Mouse (Mus musculus) retina, embryonic 14.5 days (tissue): Measurements from ENCODE around the gene Mobp.
"Not testable (repeated sequence)": the region's sequence is repeated elsewhere in the genome, so short reads cannot be mapped to it uniquely, and the experiment has no call there.

Experiments
- DNase-seq: peaks from one replicate; pipeline ENCODE4 v3.0.0-alpha.2; 2015; ENCODE audit warnings: low spot score

Mobp gene

DNA sequence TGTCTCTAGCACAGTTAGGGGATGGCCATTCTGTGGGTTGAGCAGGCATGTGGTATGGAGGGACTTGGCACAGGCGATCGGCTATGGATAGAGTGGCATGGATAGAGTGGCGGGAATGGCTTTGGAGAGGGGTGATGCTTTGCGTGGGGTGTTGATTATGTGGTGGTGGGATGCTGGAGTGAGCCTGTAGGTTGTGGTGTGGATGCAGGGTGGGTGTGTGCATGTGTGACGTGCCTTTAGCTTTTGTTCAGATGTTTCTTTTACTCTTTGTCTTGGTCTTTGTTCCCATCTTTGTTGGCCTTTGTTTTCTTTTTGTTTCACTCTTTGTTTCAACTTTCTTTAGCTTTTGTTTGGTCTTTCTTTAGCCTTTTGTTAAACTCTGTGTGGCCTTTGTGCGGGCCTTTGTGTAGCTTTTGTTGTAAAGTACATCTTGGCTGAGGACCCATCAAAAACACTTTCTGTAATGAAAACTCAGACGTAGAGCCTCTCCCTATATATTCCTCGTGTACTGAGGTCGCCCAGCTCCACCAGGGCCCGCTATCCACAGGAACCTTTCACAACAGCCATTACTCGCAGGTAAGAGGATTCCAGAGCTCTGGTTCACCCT lies at the start of gene Mobp:
Gene Mobp, plus strand, starts transcription at position 486 of the 607 bp plus-strand sequence.
- no peak for DNase-seq

GRCm38 (mm10) chr9:120101165-120101564 lies 48.3 kb upstream of the Mobp start:
- no peak for DNase-seq

DNA sequence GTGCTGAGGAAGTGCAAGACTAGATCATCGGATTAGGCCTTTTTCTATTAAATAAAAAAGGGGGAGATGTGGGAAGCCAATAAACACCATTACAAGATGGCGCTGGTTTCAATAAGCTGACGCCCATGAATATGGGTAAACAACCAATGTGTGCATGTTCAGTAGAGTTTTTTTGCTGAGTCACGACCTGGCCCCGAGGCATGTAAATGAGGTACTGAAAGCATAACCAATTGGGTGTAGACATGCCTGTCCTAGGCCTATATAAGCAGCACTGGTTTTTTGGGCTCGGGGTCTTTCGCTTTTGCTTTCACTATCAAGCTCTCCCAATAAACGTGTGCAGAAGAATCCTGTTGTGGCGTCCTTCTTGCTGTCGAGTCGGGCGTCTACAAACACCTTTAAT lies 40.6 kb upstream of the Mobp start:
- not testable (repeated sequence) for DNase-seq

DNA sequence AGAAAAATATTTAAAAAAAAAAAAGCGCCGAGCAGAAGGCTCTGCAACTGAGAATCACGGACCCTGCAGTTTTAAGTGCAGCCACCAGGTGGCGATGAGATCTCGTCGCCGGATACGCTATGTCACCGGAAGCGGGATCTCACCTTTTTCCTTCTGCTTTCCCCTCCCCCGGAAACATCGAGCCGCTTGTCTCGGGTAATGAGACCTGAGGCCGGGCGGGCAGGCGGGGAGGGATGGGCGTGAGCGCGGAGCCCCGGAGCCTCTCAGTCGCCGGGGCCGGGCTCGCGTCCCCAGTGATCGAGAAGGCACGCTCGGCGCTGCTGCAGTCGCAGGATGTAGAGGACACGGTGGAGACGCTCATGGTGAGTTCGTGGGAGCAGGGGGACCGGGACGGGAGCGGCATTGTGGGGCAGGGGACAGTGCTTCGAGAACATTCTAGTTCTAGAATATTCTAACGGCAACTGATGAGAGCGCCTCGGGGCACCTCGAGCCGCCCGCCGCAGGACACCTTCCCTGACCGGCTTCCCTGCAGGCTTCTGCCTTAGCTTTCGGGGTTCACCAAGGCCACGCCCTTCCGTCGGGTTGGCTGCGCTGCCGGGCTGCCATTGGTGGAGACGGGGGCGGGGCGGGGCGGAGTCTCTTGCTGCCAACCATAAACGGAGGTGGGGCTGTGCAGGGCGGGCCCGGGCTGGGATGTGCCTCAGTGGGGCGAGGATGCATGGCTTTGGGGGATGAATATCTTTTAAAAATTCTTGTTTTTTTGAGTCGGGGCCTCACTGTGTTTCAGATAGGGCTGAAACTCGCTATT lies 39.1 kb upstream of the Mobp start, which contains the start of gene Slc25a38:
Gene Slc25a38, plus strand, starts transcription at position 164 of the 808 bp plus-strand sequence.
- DNase-seq: peak; percentile 96

- DNase-seq: no peak
Observed at GRCm38 (mm10) chr9:120111156-120111945, 38.2 kb upstream of the Mobp start.

DNA sequence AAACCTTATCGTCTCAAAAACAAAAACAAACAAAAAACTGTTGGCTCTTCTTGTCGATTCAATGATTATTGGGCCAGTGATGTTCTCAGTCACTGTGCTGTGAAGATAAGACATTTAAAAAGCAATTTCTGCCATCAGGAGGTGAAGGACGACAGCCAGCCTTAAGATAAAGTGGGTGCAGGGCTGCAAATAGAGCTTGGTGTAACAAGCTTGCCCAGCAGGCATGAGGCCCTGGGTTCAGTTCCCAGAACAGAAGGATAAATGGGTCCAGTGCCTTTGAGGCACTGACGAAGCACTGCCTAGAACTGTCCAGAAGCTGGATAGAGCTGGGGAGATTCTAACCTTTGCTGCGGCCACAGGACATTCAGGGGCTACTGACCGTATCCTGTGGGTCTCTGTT lies 37.0 kb upstream of the Mobp start:
- no peak for DNase-seq

GRCm38 (mm10) chr9:120113456-120113855 lies 36.1 kb upstream of the Mobp start:
- no peak for DNase-seq

DNA sequence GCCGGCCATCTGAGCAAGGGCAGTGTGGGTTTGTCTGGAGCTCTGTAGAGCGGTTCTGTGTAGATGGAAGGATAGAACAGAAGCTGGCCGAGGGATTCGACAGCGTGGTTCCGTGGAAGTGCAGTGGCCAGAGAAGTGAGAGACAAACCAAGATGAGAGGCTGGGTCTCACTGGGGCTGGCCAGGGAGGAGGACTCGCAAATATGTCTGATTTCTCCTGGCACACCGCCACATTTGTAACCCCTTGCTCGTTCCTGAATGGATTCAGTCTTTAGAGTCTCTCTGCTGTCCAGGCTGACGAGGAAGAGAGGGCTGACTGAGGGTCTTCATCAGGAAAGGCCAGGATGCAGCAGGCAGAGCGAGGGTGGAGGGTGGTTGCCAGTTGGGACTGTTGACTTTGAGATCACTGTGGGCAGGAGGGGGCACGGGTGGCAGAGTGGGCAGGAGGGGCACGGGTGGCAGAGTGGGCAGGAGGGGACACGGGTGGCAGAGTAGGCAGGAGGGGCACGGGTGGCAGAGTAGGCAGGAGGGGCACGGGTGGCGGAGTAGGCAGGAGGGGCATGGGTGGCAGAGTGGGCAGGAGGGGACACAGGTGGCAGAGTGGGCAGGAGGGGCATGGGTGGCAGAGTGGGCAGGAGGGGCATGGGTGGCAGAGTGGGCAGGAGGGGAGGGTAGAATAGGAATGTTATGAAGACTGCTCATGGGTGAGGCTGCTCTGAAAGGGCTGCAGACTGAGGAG lies 35.3 kb upstream of the Mobp start:
- DNase-seq: no peak

DNA sequence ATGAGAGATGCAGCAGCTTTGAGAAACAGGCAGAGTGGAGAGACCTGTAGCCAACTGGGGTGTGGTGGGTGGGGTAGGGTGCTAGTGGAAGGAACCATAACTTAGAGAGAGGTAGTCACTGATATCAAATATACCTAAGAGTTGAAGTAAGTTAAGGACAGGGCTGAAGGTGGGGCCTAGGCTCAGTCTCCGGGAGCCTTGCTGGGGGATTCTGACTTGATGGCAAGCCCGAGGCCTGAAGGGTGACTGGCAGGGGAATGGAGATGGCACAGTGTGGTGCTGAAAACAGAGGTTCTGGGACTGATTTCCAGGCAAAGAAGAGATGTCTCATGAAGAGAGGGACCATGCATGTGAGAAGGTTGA lies 34.7 kb upstream of the Mobp start:
- no peak for DNase-seq

GRCm38 (mm10) chr9:120115580-120115979 lies 33.9 kb upstream of the Mobp start:
- no peak for DNase-seq

DNA sequence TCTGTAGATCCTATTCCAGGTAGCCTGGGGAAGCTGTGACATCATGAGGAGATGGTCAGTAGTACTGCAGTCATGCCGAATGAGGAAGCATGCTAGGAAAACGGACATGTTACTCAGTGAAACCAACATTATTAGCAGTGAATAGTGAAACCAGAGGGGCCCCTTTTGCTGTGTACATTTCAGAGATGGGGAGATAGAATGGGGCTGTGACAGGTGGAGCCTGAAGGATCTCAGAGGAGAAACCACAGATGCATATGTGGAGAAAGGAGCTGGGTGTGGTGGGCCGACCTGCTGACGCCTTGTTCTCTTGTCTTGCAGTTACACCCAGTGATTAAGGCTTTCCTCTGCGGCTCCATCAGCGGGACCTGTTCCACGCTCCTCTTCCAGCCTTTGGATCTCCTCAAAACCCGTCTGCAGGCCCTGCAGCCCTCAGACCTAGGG lies 33.3 kb upstream of the Mobp start:
- no peak for DNase-seq

DNA sequence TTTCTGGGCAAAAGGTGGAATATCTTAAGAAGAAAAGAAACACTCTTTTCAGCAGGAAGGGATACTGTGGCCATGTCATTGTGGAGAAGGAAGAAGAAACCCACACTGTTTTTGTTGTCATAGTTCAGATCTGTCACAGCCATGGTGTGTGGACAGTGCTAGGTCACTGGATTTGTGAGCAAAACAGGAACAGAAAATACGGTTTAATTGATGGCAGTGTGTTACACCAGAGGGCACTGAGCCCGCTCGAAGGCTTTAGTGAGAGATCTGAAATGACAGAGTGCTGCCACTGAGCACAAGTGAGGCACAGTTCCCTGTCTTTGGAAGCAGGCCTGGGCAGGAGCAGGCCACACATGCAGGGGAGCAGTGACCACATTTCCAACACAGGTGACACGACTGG lies 31.3 kb upstream of the Mobp start:
- DNase-seq: no peak

- no peak for DNase-seq
Observed at GRCm38 (mm10) chr9:120120503-120120902, 29.0 kb upstream of the Mobp start.

DNA sequence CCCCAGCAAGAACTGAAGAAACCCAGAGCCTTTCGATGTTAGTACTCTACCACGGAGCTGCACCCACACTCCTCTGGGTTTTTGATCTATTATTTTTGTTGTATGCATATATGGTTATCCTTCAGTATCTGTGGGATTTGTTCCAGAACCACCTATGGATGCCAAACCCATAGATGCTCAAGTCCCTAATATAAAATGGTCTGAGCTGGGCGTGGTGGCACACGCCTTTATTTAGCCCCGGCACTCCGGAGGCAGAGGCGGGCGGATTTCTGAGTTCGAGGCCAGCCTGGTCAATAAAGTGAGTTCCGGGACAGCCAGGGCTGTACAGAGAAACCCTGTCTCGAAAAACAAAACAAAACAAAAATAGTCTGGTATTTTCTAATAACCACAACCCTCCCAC lies 22.6 kb upstream of the Mobp start:
- DNase-seq: no peak

DNA sequence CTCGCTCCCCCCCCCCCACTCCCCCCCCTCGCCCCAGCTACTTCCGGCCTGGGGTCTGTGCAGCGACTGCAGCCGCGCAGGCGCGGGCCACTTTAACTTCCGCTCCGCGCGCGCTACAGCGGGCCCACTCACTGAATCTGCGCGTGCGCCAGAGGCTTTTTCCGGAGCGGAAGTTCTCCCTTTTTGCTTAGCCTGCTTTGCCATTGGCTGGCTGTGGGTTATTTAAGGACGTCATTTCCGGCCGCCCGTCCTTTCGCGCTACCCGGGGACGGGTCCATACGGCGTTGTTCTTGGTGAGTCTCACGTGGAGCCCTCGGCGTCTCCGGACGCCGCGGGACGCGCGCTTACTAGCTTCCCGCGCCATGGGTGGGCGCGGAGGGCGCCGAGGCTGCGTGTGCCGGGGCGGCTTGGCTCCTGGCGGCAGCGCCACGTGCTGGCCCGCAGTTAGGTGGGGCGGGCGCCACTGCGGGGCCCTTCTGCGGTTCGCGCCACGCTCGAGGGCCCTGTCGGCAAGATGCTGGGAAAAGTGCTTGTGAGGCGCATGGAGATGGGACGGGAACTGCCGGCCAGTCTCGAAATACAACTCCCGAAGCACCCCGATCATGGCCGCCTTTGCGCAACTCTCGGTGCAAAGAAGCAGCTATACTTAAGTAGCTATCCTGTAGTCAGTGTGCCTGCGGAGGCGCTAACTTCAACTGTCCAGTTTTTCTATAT lies 21.8 kb upstream of the Mobp start, which contains the start of gene Rpsa:
Gene Rpsa, plus strand, starts transcription at position 152 of the 714 bp plus-strand sequence.
- DNase-seq: peak; percentile 100

GRCm38 (mm10) chr9:120129276-120129675 lies 20.2 kb upstream of the Mobp start:
- no peak for DNase-seq

GRCm38 (mm10) chr9:120131784-120132288 lies 17.7 kb upstream of the Mobp start:
- no peak for DNase-seq

GRCm38 (mm10) chr9:120132980-120133754 lies 16.3 kb upstream of the Mobp start:
- DNase-seq: no peak

DNA sequence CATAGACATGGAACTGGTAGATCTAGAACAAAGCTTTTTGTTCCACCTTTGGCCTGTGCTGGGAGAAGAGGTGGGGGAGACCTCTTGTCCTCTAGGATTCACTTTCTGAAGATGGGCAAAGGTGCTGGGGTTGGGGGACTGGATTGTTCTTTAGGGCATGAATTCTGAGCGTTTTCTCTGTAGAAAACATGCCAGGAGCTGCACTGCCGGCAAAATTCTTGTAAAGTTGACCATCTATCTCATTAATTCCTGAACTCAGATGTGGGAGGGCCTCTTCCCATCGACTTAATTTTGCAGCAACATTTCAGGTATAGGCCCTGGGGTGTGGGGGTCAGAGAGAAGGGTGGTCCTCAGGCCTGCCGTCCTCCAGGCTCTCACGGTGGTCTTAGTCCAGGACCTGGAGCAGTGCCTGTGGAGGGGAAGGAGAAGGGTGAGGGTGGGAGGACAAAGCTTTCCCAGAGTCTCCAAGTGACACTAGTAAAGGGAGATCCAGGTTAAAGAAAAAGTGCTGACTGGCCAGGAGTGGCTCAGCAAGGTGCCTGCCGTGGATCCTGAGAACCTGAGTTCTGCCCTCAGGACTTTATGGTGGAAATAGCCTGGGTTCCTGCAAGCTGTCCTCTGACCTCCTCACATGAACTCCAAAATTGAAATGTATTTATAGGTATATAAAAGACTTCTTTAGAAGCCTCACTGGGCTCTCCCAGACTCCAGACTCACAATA lies 15.6 kb upstream of the Mobp start:
- DNase-seq: no peak
